Mouse (Mus musculus) liver, embryonic 14.5 days (tissue): ENCODE measurements at regions not wholly inside any gene's neighbourhood (a gene's known extent, or its start where the extent isn't known, plus 50 kb on each side); places are given as distances from the start of the nearest gene placed in this dataset.

Experiments used
- CTCF ChIP-seq: IDR thresholded peaks from 2 replicates; pipeline ENCODE4 v1.5.1; 2016; ENCODE audit warnings: antibody characterized with exemption, low read depth, control low read depth
- EP300 ChIP-seq: IDR thresholded peaks from 2 replicates; pipeline ENCODE4 v1.6.1; 2016; ENCODE audit warnings: antibody characterized with exemption, low read depth

DNA sequence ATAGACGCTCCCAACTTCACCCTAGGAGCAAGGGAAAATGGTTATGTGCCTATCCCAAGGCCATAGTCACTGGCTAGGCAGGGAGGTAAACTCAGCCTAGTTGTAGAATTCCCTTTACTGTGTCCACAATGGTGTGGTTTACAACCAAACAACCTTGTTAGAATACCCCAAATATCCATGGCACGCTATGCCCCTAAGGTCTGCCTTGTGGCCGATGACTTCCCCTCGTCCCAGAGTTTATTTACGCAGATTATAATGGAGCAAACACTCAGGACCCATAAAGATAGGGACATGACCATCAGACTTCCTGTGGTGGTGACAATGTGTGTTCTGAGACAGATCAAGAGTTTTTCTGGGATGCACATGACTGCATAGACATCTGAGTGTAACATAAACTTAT lies 231.5 kb upstream of the Vstm2b start:
- TF ChIP-seq CTCF (no peak), EP300 (no peak)
